Mouse (Mus musculus) forebrain, embryonic 15.5 days (tissue): ENCODE measurements around the gene Atxn10. TPM values are rescaled to one million over a fixed set of nuclear protein-coding genes. Genes with fewer than 3 reads are reported as not detected.
"Not testable (repeated sequence)": the region's sequence is repeated elsewhere in the genome, so short reads cannot be mapped to it uniquely, and the experiment has no call there.

Experiments used
- ATAC-seq: fragments of 200-750 bp; cut with Nextera tagmentation; replicated peaks from 2 replicates; pipeline ENCODE4 v1.8.0; 2017; ENCODE audit warnings: mild to moderate bottlenecking, moderate TSS enrichment, moderate library complexity
- H3K27ac ChIP-seq: fragments of 300-500 bp; sonication (generic); replicated peaks from 2 replicates; pipeline ENCODE4 v1.5.1; 2015; ENCODE audit warnings: mild to moderate bottlenecking, inconsistent platforms
- H3K27me3 ChIP-seq: fragments of 300-500 bp; sonication (generic); 2 replicates; pipeline ENCODE4 v1.6.1; 2015; ENCODE audit warnings: inconsistent platforms
- H3K36me3 ChIP-seq: fragments of 300-500 bp; sonication (generic); 2 replicates; pipeline ENCODE4 v1.6.1; 2015; ENCODE audit warnings: mild to moderate bottlenecking, inconsistent platforms
- H3K4me1 ChIP-seq: fragments of 300-500 bp; sonication (generic); 2 replicates; pipeline ENCODE4 v1.6.1; 2015; ENCODE audit warnings: inconsistent platforms
- H3K4me2 ChIP-seq: fragments of 300-500 bp; sonication (generic); replicated peaks from 2 replicates; pipeline ENCODE4 v1.6.1; 2015; ENCODE audit warnings: mild to moderate bottlenecking, inconsistent platforms
- H3K4me3 ChIP-seq: fragments of 300-500 bp; sonication (generic); 2 replicates; pipeline ENCODE4 v1.5.1; 2015; ENCODE audit warnings: mild to moderate bottlenecking, inconsistent platforms
- H3K9ac ChIP-seq: fragments of 300-500 bp; sonication (generic); replicated peaks from 2 replicates; pipeline ENCODE4 v1.6.1; 2015; ENCODE audit warnings: mild to moderate bottlenecking, inconsistent platforms
- H3K9me3 ChIP-seq: fragments of 300-500 bp; sonication (generic); 2 replicates; pipeline ENCODE4 v1.6.1; 2016; ENCODE audit warnings: inconsistent platforms
- WGBS: fragments of 180-500 bp; shearing (Covaris S2); methylation state at CpG from one replicate; pipeline ENCODE4 v1.1.7; 2015; ENCODE audit warnings: mixed read lengths; 5-methylcytosine and 5-hydroxymethylcytosine counted together
- polyA plus RNA-seq: library from polyadenylated mRNA; unstranded; fragments of >200 nt; fragmentation: Nextera tagmentation; extraction: Ambion mirVana; gene quantifications from 2 replicates; pipeline ENCODE4 v1.2.1, GENCODE M21; 2015

Atxn10 gene
- polyA plus RNA-seq, 1 experiment from 2014 or later: 526 TPM

DNA sequence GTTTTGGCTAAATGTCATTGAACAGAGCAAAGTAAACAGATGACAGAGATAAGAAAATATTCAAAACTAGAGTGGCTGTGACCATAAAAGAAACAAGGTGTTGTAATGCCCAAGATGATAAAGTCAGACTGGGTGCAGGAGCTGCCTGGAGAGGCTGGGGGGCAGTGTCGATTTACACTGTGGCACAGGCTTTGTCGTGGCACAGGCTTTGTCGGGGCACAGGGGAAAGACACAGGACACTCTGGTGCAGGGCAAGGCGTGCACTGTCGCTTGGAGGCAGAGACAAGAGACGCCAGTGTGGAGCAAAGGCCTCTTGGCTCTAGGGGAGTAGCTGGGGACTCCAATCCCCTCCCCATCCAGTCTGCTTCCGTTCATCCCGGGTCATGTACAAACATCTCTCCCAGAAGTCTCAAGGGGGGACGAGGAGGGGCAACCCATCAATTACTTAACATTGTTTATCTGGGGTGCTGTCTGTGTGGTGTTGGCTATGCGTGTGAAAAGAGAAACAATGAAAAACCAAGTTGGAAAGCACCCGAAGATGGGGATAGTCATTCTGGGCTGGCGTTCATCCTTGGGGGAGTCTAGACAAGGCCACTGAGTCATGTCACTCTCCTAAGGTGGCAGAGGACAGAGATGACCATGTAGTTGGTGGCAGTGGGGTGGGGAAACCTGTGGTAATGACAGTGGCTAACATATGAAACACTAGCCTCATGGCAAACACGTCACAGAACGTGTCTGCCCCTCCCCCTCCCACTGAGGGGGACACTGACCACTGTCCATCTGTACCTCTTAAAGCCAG is 19.5 kb upstream of the Atxn10 start:
- H3K4me1 ChIP-seq: peaks cover 10% of the 10 kb centered on the region
- WGBS: 58% methylated on average over 14 of the region's 14 CpGs
- no peak overlapping the region for H3K9ac ChIP-seq
- H3K36me3 ChIP-seq: no peaks in the 10 kb centered on the region
- no peak overlapping the region for H3K4me3 ChIP-seq
- H3K27me3 ChIP-seq: no peaks in the 10 kb centered on the region
- H3K4me2 ChIP-seq: no peak overlapping the region
- H3K9me3 ChIP-seq: no peaks in the 10 kb centered on the region
- no peak overlapping the region for H3K27ac ChIP-seq
- no peak for ATAC-seq

DNA sequence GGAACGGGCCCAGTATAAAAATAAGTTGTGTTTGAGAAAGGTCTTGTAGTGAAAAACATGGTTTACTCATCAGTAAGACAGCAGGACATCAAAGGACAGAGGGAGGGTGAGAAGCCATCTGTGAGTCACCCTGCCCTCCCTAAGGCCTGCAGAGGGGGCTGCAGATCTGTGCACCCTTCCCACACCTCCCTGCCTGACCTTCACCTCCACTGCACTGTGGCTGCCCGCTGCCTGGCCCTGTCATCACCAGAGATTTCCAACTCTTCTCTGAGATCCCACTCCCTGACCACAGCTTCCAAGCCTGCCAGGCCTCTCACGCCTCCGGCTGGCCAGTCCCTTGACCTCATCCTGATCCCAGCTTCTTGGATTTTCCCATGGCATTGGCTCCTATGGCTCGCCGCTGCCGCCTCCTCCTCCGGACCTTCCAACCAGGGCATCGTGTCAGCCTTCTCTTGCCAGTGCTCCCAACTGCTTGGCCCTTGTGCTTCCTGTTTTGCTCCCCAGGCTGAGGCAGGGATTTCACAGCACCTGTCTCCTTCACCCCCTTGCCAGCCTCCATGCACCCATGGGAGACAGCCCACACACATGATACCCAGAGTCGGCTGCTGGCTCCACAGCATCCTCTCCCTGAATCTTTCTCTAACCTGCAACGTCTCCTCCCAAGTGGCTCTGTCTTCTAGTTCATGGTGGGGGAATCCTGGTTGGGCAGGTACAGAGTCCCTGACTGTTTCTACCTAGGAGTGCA is 15.9 kb upstream of the Atxn10 start:
- H3K4me1 ChIP-seq: peaks cover 3% of the 10 kb centered on the region
- no peaks in the 10 kb centered on the region for H3K9me3 ChIP-seq
- H3K9ac ChIP-seq: no peak overlapping the region
- no peak overlapping the region for H3K27ac ChIP-seq
- ATAC-seq: no peak
- H3K4me2 ChIP-seq: no peak overlapping the region
- H3K36me3 ChIP-seq: no peaks in the 10 kb centered on the region
- H3K4me3 ChIP-seq: no peak overlapping the region
- WGBS: 87% methylated on average over 11 of the region's 11 CpGs
- H3K27me3 ChIP-seq: no peaks in the 10 kb centered on the region

DNA sequence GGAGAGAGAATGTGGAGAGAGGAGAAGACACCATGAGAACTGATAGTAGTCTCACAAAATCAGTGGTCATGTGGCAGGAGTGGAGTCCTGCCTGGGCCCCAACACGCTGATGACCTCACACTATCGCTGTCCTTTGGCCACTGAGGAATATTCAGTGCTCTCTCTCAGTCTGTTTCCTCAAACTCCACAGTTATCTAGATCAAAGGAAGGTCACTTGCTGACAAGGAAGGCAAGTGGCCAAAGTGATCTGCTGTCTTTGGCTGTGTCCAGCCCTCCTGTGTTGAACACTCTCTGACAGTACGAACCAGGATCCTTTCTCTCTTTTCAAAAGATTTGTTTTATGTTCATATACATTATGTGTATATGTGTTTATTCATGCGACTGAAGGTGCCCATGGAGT is 12.8 kb upstream of the Atxn10 start:
- no peak overlapping the region for H3K4me2 ChIP-seq
- H3K4me1 ChIP-seq: no peaks in the 10 kb centered on the region
- no peak overlapping the region for H3K9ac ChIP-seq
- H3K36me3 ChIP-seq: no peaks in the 10 kb centered on the region
- no peak overlapping the region for H3K27ac ChIP-seq
- no peak overlapping the region for H3K4me3 ChIP-seq
- ATAC-seq: no peak
- WGBS: 92% methylated on average over 4 of the region's 4 CpGs
- no peaks in the 10 kb centered on the region for H3K9me3 ChIP-seq
- no peaks in the 10 kb centered on the region for H3K27me3 ChIP-seq

DNA sequence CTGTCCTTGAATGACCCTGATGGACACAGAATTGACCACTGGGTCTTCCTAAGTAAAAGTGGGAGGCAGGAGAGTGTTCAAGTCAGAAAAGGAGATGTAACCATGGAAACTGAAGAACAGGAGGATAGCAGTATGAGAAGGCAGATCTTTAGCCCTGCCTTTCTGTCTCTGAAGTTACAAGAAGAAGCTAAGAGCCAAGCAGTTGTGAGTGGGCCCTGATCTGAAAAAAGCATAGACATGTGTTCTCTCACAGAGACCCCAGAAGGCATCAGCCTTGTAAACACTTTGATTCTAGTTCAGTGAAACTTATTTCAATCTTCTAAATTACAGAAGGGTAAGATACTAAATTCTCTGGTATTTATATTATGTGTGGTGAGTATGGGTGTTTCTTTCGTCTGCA is 11.6 kb upstream of the Atxn10 start:
- Histone ChIP-seq H3K9me3 (no peaks in the 10 kb centered on the region), H3K4me3 (no peak overlapping the region), H3K9ac (no peak overlapping the region), H3K36me3 (no peaks in the 10 kb centered on the region), H3K27me3 (no peaks in the 10 kb centered on the region), H3K4me1 (no peaks in the 10 kb centered on the region), H3K4me2 (no peak overlapping the region), H3K27ac (no peak overlapping the region)
- 94% methylated on average over 1 of the region's 1 CpGs for WGBS
- no peak for ATAC-seq

DNA sequence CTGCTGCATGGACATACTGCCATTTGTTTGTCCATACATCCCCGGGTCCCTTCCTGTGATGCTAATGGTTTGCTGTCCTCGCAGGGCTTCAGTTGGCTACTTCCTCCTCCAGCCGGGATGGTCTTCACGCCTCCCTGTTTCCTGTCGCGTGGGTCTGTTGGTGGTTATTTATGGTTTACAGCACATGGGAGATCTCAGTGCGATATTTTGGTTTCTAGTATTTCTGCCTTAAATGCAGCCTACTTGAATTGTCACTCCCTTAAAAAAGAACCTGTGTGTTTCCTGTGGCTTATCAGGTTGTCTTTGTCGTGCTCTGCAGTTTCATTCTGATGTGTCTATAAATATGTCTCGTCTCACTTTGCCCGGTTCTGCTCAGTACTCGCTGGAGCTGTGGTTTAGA is 8.2 kb upstream of the Atxn10 start:
- 75% methylated on average over 11 of the region's 11 CpGs for WGBS
- no peak overlapping the region for H3K4me2 ChIP-seq
- H3K4me3 ChIP-seq: no peak overlapping the region
- no peaks in the 10 kb centered on the region for H3K36me3 ChIP-seq
- no peaks in the 10 kb centered on the region for H3K9me3 ChIP-seq
- no peaks in the 10 kb centered on the region for H3K4me1 ChIP-seq
- H3K9ac ChIP-seq: no peak overlapping the region
- no peak for ATAC-seq
- H3K27ac ChIP-seq: no peak overlapping the region
- no peaks in the 10 kb centered on the region for H3K27me3 ChIP-seq

DNA sequence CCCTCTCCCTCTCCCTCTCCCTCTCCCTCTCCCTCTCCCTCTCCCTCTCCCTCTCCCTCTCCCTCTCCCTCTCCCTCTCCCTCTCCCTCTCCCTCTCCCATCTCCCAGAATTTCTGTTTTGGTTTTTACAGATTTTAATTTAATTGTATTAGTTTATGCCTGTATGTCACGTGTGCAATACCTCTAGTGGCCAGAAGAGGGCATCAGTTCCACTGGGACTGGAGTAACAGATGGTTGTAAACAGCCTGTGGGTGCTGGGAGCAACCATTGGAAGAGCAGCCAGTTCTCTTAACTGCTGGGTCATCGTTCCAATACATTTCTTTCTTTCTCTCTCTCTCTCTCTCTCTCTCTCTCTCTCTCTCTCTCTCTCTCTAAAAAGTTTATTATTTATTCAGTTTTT is 7.6 kb upstream of the Atxn10 start:
- not testable (repeated sequence) for H3K4me1 ChIP-seq, H3K9me3 ChIP-seq, H3K27me3 ChIP-seq, H3K27ac ChIP-seq, ATAC-seq, H3K9ac ChIP-seq, H3K4me2 ChIP-seq, H3K4me3 ChIP-seq, H3K36me3 ChIP-seq
- 86% methylated on average over 2 of the region's 2 CpGs for WGBS

DNA sequence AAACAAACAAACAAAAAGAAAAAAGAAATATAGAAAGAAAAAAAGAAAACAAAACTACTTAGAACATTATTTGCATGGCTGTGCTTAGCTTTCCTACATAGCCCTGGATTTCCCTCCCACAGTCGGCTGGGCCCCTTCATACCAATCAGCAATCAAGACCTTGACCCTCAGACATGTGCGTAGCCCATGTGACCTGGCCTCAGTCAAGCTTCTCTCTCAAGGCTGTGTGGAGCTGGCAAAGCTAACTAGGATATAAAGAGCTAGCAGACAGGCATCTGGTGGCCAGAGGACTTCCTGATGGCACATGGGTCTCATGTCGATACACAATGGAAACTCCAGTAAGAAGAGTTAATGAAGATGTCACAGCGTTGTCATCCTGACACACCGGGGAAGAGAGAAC is 6.9 kb upstream of the Atxn10 start:
- ATAC-seq: no peak
- no peak overlapping the region for H3K4me3 ChIP-seq
- WGBS: 94% methylated on average over 5 of the region's 5 CpGs

DNA sequence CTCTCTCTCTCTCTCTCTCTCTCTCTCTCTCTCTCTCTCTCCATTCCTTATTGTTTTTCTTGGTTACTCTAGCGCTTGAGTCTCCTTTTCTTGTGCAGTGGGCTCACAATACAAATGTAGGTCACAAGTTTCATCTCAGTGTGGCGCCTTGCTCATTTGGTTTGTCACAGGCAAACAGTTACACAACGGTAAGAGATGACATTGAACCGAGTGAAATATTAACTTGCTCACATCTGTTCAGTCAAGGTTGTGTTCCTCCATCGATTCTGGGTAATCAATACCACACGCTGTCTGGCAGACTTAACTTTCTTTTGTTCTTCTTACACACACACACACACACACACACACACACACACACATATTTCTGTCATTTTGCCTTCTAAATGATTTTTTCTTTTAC is 6.0 kb upstream of the Atxn10 start:
- no peak overlapping the region for H3K4me3 ChIP-seq
- H3K4me1 ChIP-seq: no peaks in the 10 kb centered on the region
- 88% methylated on average over 6 of the region's 6 CpGs for WGBS
- H3K4me2 ChIP-seq: no peak overlapping the region
- H3K9ac ChIP-seq: no peak overlapping the region
- no peaks in the 10 kb centered on the region for H3K27me3 ChIP-seq
- H3K9me3 ChIP-seq: no peaks in the 10 kb centered on the region
- no peaks in the 10 kb centered on the region for H3K36me3 ChIP-seq
- H3K27ac ChIP-seq: no peak overlapping the region
- no peak for ATAC-seq

More for the DNA sequence above, 6.9 kb upstream of the Atxn10 start:
- Histone ChIP-seq H3K4me1 (no peaks in the 10 kb centered on the region), H3K36me3 (no peaks in the 10 kb centered on the region), H3K27ac (no peak overlapping the region), H3K27me3 (no peaks in the 10 kb centered on the region), H3K9ac (no peak overlapping the region), H3K9me3 (no peaks in the 10 kb centered on the region), H3K4me2 (no peak overlapping the region)

DNA sequence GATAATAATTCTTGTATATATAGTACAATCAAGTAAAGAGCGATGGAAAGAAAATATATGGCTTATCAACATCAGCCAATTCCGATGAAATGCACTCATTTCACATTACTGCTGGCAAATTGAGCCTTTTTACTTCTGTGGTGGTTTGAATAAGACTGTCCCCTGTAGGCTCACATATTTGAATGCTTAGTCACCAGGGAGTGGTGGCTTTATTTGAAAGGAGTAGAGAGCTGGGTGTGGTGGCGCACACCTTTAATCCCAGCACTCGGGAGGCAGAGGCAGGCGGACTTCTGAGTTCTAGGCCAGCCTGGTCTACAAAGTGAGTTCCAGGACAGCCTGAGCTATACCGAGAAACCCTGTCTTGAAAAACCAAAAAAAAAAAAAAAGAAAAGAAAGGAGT is 2.5 kb upstream of the Atxn10 start:
- not testable (repeated sequence) for H3K36me3 ChIP-seq, H3K9ac ChIP-seq, H3K27me3 ChIP-seq, H3K27ac ChIP-seq, ATAC-seq, H3K9me3 ChIP-seq, H3K4me2 ChIP-seq, H3K4me3 ChIP-seq
- H3K4me1 ChIP-seq: peaks cover 22% of the 10 kb centered on the region
- 86% methylated on average over 6 of the region's 6 CpGs for WGBS

DNA sequence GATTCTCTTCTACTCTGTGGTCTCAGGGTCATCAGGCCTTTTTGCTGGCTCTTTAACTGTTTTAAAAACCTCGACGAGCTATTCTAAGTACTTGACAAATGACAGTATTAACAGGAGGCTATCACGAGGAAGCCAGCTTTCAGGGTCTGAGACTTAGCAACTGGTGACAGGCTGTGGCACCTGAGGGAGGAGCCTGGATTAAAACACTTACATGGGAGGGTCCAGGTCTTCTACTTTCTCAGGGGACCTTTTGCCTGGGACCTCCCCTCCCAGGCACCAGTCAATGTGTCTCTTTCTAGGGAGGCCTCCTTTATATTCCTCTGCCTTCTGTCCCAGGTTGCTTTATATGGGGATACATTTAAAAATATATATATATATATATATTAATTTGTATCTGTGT is 1.8 kb upstream of the Atxn10 start:
- H3K4me1 ChIP-seq: peaks cover 30% of the 10 kb centered on the region
- ATAC-seq: no peak
- H3K4me2 ChIP-seq: no peak overlapping the region
- H3K9me3 ChIP-seq: no peaks in the 10 kb centered on the region
- H3K27ac ChIP-seq: no peak overlapping the region
- H3K27me3 ChIP-seq: no peaks in the 10 kb centered on the region
- WGBS: 81% methylated on average over 3 of the region's 3 CpGs
- H3K36me3 ChIP-seq: no peaks in the 10 kb centered on the region
- no peak overlapping the region for H3K9ac ChIP-seq
- no peak overlapping the region for H3K4me3 ChIP-seq

DNA sequence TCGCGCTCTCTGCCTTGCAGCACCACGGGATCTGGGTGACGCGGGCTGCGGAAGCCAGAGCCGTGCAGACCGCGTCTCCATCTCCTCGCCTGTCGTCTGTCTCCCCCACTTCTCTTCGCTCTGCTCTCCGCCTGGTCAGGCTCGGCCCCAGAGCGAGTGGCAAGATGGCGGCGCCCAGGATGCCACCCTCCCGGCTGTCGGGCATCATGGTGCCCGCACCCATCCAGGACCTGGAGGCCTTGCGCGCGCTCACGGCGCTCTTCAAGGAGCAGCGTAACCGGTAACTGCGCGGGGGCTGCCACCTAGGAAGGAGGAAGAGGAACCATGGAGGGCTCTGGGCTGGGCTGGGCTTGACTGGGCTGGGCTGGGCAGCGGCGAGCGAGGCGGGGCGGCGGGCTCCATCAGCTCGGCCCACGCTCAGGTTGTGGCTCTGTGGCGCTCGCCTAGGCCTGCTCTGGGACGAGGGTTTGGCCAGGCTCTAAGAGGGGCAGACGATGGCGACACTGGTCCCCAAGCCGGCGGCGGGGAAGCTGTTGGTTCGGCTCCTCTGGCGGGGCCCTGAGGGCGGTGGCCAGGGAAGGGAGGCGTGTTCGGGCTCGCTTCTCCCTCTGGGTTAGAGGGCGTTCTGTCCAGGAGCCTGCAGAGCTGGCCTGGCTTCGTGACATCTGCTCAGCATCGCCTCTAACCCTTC is 401 bp downstream of the Atxn10 start:
- ATAC-seq: peak; percentile 97
- Histone ChIP-seq H3K36me3 (no peaks in the 10 kb centered on the region), H3K9ac (peak overlapping the region; percentile 98), H3K4me1 (peaks cover 30% of the 10 kb centered on the region), H3K9me3 (no peaks in the 10 kb centered on the region), H3K4me3 (peak overlapping the region; percentile 76), H3K27ac (peak overlapping the region; percentile 99), H3K27me3 (no peaks in the 10 kb centered on the region), H3K4me2 (peak overlapping the region; percentile 73)
- WGBS: under 1% methylated on average over 54 of the region's 54 CpGs

DNA sequence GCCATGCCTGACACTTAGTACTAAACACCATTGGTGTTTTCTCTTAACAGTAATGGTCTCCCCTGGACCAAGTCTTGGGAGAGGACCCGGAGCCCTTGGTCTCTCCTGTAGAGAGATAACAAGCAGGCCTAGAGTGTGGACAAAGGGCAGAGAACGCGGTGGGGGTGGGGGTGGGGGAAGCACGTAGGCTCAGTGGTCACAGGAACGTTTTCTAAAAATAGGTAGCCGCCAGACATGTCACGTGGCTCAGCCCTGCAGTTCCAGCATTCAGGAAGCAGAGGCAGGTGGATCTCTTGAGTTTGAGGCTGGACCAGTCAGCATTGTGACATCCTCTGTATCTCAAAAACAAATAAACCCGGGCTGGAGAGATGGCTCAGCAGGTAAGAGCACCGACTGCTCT is 1.2 kb downstream of the Atxn10 start:
- peak overlapping the region; percentile 73 for H3K4me2 ChIP-seq
- peak overlapping the region; percentile 76 for H3K4me3 ChIP-seq
- peak overlapping the region; percentile 98 for H3K9ac ChIP-seq
- H3K27me3 ChIP-seq: no peaks in the 10 kb centered on the region
- no peak for ATAC-seq
- peaks cover 30% of the 10 kb centered on the region for H3K4me1 ChIP-seq
- no peaks in the 10 kb centered on the region for H3K9me3 ChIP-seq
- no peaks in the 10 kb centered on the region for H3K36me3 ChIP-seq
- H3K27ac ChIP-seq: peak overlapping the region; percentile 99
- 41% methylated on average over 9 of the region's 9 CpGs for WGBS
